Mouse (Mus musculus): Measurements from ENCODE around the gene Erc2. TPM values are rescaled to one million over a fixed set of nuclear protein-coding genes. Genes with fewer than 3 reads are reported as not detected.

Gene Erc2
- polyA plus RNA-seq, 1 experiment from 2014 or later, result 9.1 TPM

- Histone ChIP-seq H3K36me3 (replicated peaks) (no peaks in the 10 kb centered on the region), H3K4me1 (peaks cover 37% of the 10 kb centered on the region), H3K4me3 (no peak overlapping the region), H3K27me3 (ENCODE audit: poor library complexity, severe bottlenecking) (peaks cover 90% of the 10 kb centered on the region), H3K27ac (0 out of 2 replicates have a peak overlapping the region, but pooled peaks have one; percentile 44), H3K9me3 (no peaks in the 10 kb centered on the region)
- peak; percentile 27 for DNase-seq (ENCODE audit: extremely low spot score, low spot score)
- WGBS, result 25% methylated on average over 10 of the region's 10 CpGs
Measured at GRCm38 (mm10) chr14:28375642-28376091, 753.4 kb downstream of the Erc2 start.

- H3K4me3 ChIP-seq, result no peak overlapping the region
- H3K27me3 ChIP-seq (ENCODE audit: poor library complexity, severe bottlenecking), result peaks cover 96% of the 10 kb centered on the region
- WGBS, result 45% methylated on average over 9 of the region's 9 CpGs
- peaks cover 37% of the 10 kb centered on the region for H3K4me1 ChIP-seq
- H3K9me3 ChIP-seq, result no peaks in the 10 kb centered on the region
- H3K36me3 ChIP-seq (replicated peaks), result no peaks in the 10 kb centered on the region
- DNase-seq (ENCODE audit: extremely low spot score, low spot score), result no peak
- no peak overlapping the region for H3K27ac ChIP-seq
Measured at GRCm38 (mm10) chr14:28376208-28376805, 754.1 kb downstream of the Erc2 start.

- 73% methylated on average over 3 of the region's 3 CpGs for WGBS
- H3K9me3 ChIP-seq, result no peaks in the 10 kb centered on the region
- H3K27ac ChIP-seq, result no peak overlapping the region
- DNase-seq (ENCODE audit: extremely low spot score, low spot score), result no peak
- peaks cover 47% of the 10 kb centered on the region for H3K4me1 ChIP-seq
- H3K27me3 ChIP-seq (ENCODE audit: poor library complexity, severe bottlenecking), result peaks cover 98% of the 10 kb centered on the region
- H3K4me3 ChIP-seq, result no peak overlapping the region
- no peaks in the 10 kb centered on the region for H3K36me3 ChIP-seq (replicated peaks)
Measured at GRCm38 (mm10) chr14:28377519-28377918, 755.3 kb downstream of the Erc2 start.

GRCm38 (mm10) chr14:28380129-28380528, 757.9 kb downstream of the Erc2 start:
- Histone ChIP-seq H3K27me3 (ENCODE audit: poor library complexity, severe bottlenecking) (peaks cover 98% of the 10 kb centered on the region), H3K36me3 (replicated peaks) (no peaks in the 10 kb centered on the region), H3K27ac (no peak overlapping the region), H3K4me3 (no peak overlapping the region), H3K9me3 (no peaks in the 10 kb centered on the region), H3K4me1 (peaks cover 53% of the 10 kb centered on the region)
- no peak for DNase-seq (ENCODE audit: extremely low spot score, low spot score)
- WGBS, result 71% methylated on average over 3 of the region's 3 CpGs

- Histone ChIP-seq H3K4me1 (peaks cover 34% of the 10 kb centered on the region), H3K9me3 (no peaks in the 10 kb centered on the region), H3K27me3 (ENCODE audit: poor library complexity, severe bottlenecking) (peaks cover 98% of the 10 kb centered on the region), H3K27ac (no peak overlapping the region), H3K36me3 (replicated peaks) (no peaks in the 10 kb centered on the region), H3K4me3 (no peak overlapping the region)
- DNase-seq (ENCODE audit: extremely low spot score, low spot score), result no peak
- 49% methylated on average over 14 of the region's 14 CpGs for WGBS
Measured at GRCm38 (mm10) chr14:28381801-28382550, 759.7 kb downstream of the Erc2 start.

GRCm38 (mm10) chr14:28386815-28387607, 764.8 kb downstream of the Erc2 start:
- no peaks in the 10 kb centered on the region for H3K36me3 ChIP-seq (replicated peaks)
- WGBS, result 97% methylated on average over 3 of the region's 3 CpGs
- peaks cover 14% of the 10 kb centered on the region for H3K4me1 ChIP-seq
- H3K4me3 ChIP-seq, result no peak overlapping the region
- DNase-seq (ENCODE audit: extremely low spot score, low spot score), result no peak
- no peak overlapping the region for H3K27ac ChIP-seq
- H3K27me3 ChIP-seq (ENCODE audit: poor library complexity, severe bottlenecking), result peaks cover 49% of the 10 kb centered on the region
- no peaks in the 10 kb centered on the region for H3K9me3 ChIP-seq

- peaks cover under 1% of the 10 kb centered on the region; the same call in 1 of the 2 replicates for H3K4me1 ChIP-seq
- WGBS, result 88% methylated on average over 2 of the region's 2 CpGs
- no peaks in the 10 kb centered on the region for H3K27me3 ChIP-seq (ENCODE audit: poor library complexity, severe bottlenecking)
- no peaks in the 10 kb centered on the region for H3K36me3 ChIP-seq (replicated peaks)
- no peak overlapping the region for H3K4me3 ChIP-seq
- H3K27ac ChIP-seq, result no peak overlapping the region
- H3K9me3 ChIP-seq, result no peaks in the 10 kb centered on the region
- no peak for DNase-seq (ENCODE audit: extremely low spot score, low spot score)
Measured at GRCm38 (mm10) chr14:28398915-28399314, 776.7 kb downstream of the Erc2 start.

- Histone ChIP-seq H3K27ac (no peak overlapping the region), H3K4me1 (peaks cover 7% of the 10 kb centered on the region; the same call in 1 of the 2 replicates), H3K36me3 (replicated peaks) (no peaks in the 10 kb centered on the region), H3K4me3 (no peak overlapping the region), H3K27me3 (ENCODE audit: poor library complexity, severe bottlenecking) (no peaks in the 10 kb centered on the region), H3K9me3 (no peaks in the 10 kb centered on the region)
- DNase-seq (ENCODE audit: extremely low spot score, low spot score), result no peak
- WGBS, result 95% methylated on average over 9 of the region's 9 CpGs
Measured at GRCm38 (mm10) chr14:28399897-28400296, 777.7 kb downstream of the Erc2 start.

GRCm38 (mm10) chr14:28405277-28405840, 783.1 kb downstream of the Erc2 start:
- Histone ChIP-seq H3K36me3 (replicated peaks) (no peaks in the 10 kb centered on the region), H3K4me1 (peaks cover 7% of the 10 kb centered on the region; the same call in 1 of the 2 replicates), H3K9me3 (no peaks in the 10 kb centered on the region), H3K27me3 (ENCODE audit: poor library complexity, severe bottlenecking) (0 out of 2 replicates have a peak, but pooled peaks cover 3% of the 10 kb centered on the region), H3K27ac (no peak overlapping the region), H3K4me3 (no peak overlapping the region)
- no peak for DNase-seq (ENCODE audit: extremely low spot score, low spot score)
- 85% methylated on average over 5 of the region's 5 CpGs for WGBS

- Histone ChIP-seq H3K27ac (no peak overlapping the region), H3K9me3 (no peaks in the 10 kb centered on the region), H3K4me1 (peaks cover 14% of the 10 kb centered on the region), H3K27me3 (ENCODE audit: poor library complexity, severe bottlenecking) (peaks cover 6% of the 10 kb centered on the region; the same call in 1 of the 2 replicates), H3K36me3 (replicated peaks) (no peaks in the 10 kb centered on the region), H3K4me3 (no peak overlapping the region)
- 83% methylated on average over 1 of the region's 1 CpGs for WGBS
- DNase-seq (ENCODE audit: extremely low spot score, low spot score), result no peak
Measured at GRCm38 (mm10) chr14:28409390-28409789, 787.2 kb downstream of the Erc2 start.

GRCm38 (mm10) chr14:28409796-28410347, 787.6 kb downstream of the Erc2 start:
- H3K27me3 ChIP-seq (ENCODE audit: poor library complexity, severe bottlenecking), result peaks cover 8% of the 10 kb centered on the region; the same call in 1 of the 2 replicates
- peaks cover 13% of the 10 kb centered on the region for H3K4me1 ChIP-seq
- DNase-seq (ENCODE audit: extremely low spot score, low spot score), result no peak
- 93% methylated on average over 4 of the region's 4 CpGs for WGBS
- H3K9me3 ChIP-seq, result no peaks in the 10 kb centered on the region
- no peaks in the 10 kb centered on the region for H3K36me3 ChIP-seq (replicated peaks)
- H3K4me3 ChIP-seq, result no peak overlapping the region
- no peak overlapping the region for H3K27ac ChIP-seq

GRCm38 (mm10) chr14:28410789-28411225, 788.6 kb downstream of the Erc2 start:
- DNase-seq (ENCODE audit: extremely low spot score, low spot score), result no peak
- H3K4me1 ChIP-seq, result peaks cover 20% of the 10 kb centered on the region
- H3K36me3 ChIP-seq (replicated peaks), result no peaks in the 10 kb centered on the region
- WGBS, result 86% methylated on average over 13 of the region's 13 CpGs
- no peak overlapping the region for H3K4me3 ChIP-seq
- H3K27ac ChIP-seq, result no peak overlapping the region
- H3K9me3 ChIP-seq, result no peaks in the 10 kb centered on the region
- H3K27me3 ChIP-seq (ENCODE audit: poor library complexity, severe bottlenecking), result peaks cover 8% of the 10 kb centered on the region

Data from forebrain, embryonic 10.5 days (tissue).